Comparison of ENCODE assay signal across 26 mouse cellular contexts in the genomic region with DNA sequence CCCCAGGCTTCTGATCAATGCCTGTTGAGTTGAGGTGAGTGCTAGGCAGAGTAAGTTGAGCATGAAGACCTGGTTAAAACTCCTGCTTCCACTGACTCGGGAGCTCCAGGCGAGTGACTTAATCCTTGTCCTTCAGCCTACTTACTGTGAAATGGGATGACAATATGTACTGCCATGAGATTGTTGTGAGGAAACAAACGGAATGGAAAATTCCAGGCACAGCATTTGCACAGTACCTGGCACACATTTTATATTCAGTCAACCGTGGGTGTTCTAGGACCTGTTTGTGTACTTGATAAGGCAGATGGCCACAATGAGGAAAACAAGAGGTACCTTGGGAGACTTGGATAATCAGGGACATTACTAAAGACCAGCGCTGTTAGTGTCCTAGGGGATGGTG. TPM values are rescaled to one million over a fixed set of nuclear protein-coding genes. Genes with fewer than 3 reads are reported as not detected.
DNase-seq lines count a peak whose midpoint lies in the region; ATAC-seq and TF ChIP-seq lines count a peak whose summit lies in the region.
"Had no signal": no experiment of that assay in that cellular context is flagged by ENCODE, and none has a peak within 500 bp of the region (broad histone marks: within the 10 kb centered on the region; RNA-seq: fewer than 3 reads in every experiment).

No protein-coding gene starts in this region.

- H3K4me3 ChIP-seq in layer of hippocampus, adult 2 months = no peak overlapping the region
- H3K4me3 ChIP-seq: embryonic facial prominence, embryonic 12.5 days; embryonic facial prominence, embryonic 15.5 days; forebrain, embryonic 12.5 days; forebrain, embryonic 15.5 days; heart, embryonic 12.5 days; heart, embryonic 15.5 days; hindbrain, embryonic 10.5 days; hindbrain, embryonic 13.5 days; intestine, embryonic 15.5 days had no signal

- ATAC-seq in cerebellum, adult (ENCODE audit: insufficient number of reproducible peaks, low FRiP score, low TSS enrichment) = no peak
- ATAC-seq: activated CD4-positive, CD25-positive, alpha-beta regulatory T cell, adult 4 months; forebrain, embryonic 15.5 days; hindbrain, embryonic 16.5 days; intestine, embryonic 15.5 days had no signal

- DNase-seq in cerebellum, adult 11-12 months = peak; percentile 49
- peak; percentile 72 for DNase-seq in cerebellum, adult 9-10 months
- DNase-seq in cerebellum, postnatal 14 days = no peak
- peak; percentile 81 for DNase-seq in heart, adult 11 months
- no peak for DNase-seq in heart, adult 9 months (ENCODE audit: low spot score in 2 of 2)
- no peak for DNase-seq in layer of hippocampus, adult 2 months (ENCODE audit: low spot score in 2 of 2)
- no peak for DNase-seq in layer of hippocampus, postnatal 25 days (ENCODE audit: extremely low spot score in 1 of 2, low spot score in 1 of 2)
- DNase-seq: adrenal gland, adult 8-10 months; adrenal gland, postnatal 25 days; gastrocnemius, postnatal 10 days; gastrocnemius, postnatal 36 days; heart, postnatal 10 days; heart, postnatal 36 days; kidney, adult 11 months had no signal

- TF ChIP-seq CTCF in layer of hippocampus, adult 2 months (conservative IDR thresholded peaks at IDR 0.05) = no peak

- peak overlapping the region; percentile 43; the same call in 1 of the 2 replicates for H3K27ac ChIP-seq in layer of hippocampus, adult 2 months
- H3K27ac ChIP-seq: embryonic facial prominence, embryonic 12.5 days; embryonic facial prominence, embryonic 15.5 days; forebrain, embryonic 12.5 days; forebrain, embryonic 15.5 days; heart, embryonic 15.5 days; hindbrain, embryonic 10.5 days; hindbrain, embryonic 13.5 days; intestine, embryonic 15.5 days had no signal

RNA-seq across cellular contexts. Expression of a gene that starts 29.9 kb away (rescaled TPM):
- 10 to 100 TPM; 26.8 to 30.1 TPM for total RNA-seq in layer of hippocampus, adult 2 months (2021)
- total RNA-seq in layer of hippocampus, postnatal 25 days (2021) = 10 to 100 TPM; 24.9 to 27.6 TPM

Comparison
In these comparisons a context has a peak if more than half of its experiments do, and no peak if none do; other contexts are left out.
1. DNase-seq: peak in cerebellum, adult 11-12 months (single experiment), cerebellum, adult 9-10 months (single experiment) and heart, adult 11 months (single experiment); none in cerebellum, postnatal 14 days (0 of 2), heart, adult 9 months (0 of 2), layer of hippocampus, adult 2 months (0 of 2) and layer of hippocampus, postnatal 25 days (0 of 2).